Mouse (Mus musculus) kidney, embryonic 15.5 days (tissue): ENCODE data around the gene Natd1. TPM values are rescaled to one million over a fixed set of nuclear protein-coding genes. Genes with fewer than 3 reads are reported as not detected.
A peak's percentile ranks its signal among the peaks of the same experiment; 100 is the strongest.

Experiments used
- ATAC-seq: fragments of 200-750 bp; cut with Nextera tagmentation; replicated peaks from 2 replicates; pipeline ENCODE4 v1.8.0; 2017; ENCODE audit warnings: moderate TSS enrichment; ENCODE audit not compliant: low FRiP score
- H3K27ac ChIP-seq: fragments of 300-500 bp; sonication (generic); 2 replicates; pipeline ENCODE4 v1.5.1; 2015; ENCODE audit warnings: mild to moderate bottlenecking, inconsistent platforms
- H3K27me3 ChIP-seq: fragments of 300-500 bp; sonication (generic); 2 replicates; pipeline ENCODE4 v1.6.1; 2015; ENCODE audit warnings: inconsistent platforms
- H3K36me3 ChIP-seq: fragments of 300-500 bp; sonication (generic); 2 replicates; pipeline ENCODE4 v1.6.1; 2015; ENCODE audit warnings: inconsistent platforms
- H3K4me1 ChIP-seq: fragments of 300-500 bp; sonication (generic); 2 replicates; pipeline ENCODE4 v1.6.1; 2015; ENCODE audit warnings: inconsistent platforms
- H3K4me2 ChIP-seq: fragments of 300-500 bp; sonication (generic); 2 replicates; pipeline ENCODE4 v1.6.1; 2015; ENCODE audit warnings: moderate library complexity, mild to moderate bottlenecking, inconsistent platforms
- H3K4me3 ChIP-seq: fragments of 300-500 bp; sonication (generic); replicated peaks from 2 replicates; pipeline ENCODE4 v1.5.1; 2015; ENCODE audit warnings: mild to moderate bottlenecking, inconsistent platforms
- H3K9ac ChIP-seq: fragments of 300-500 bp; sonication (generic); 2 replicates; pipeline ENCODE4 v1.6.1; 2015; ENCODE audit warnings: mild to moderate bottlenecking, inconsistent platforms
- H3K9me3 ChIP-seq: fragments of 300-500 bp; sonication (generic); replicated peaks from 2 replicates; pipeline ENCODE4 v1.6.1; 2016; ENCODE audit warnings: inconsistent platforms
- WGBS: fragments of 180-500 bp; shearing (Covaris S2); methylation state at CpG from one replicate; pipeline ENCODE4 v1.1.7; 2015; ENCODE audit warnings: mixed read lengths; 5-methylcytosine and 5-hydroxymethylcytosine counted together
- polyA plus RNA-seq: library from polyadenylated mRNA; unstranded; fragments of >200 nt; fragmentation: Nextera tagmentation; extraction: Ambion mirVana; gene quantifications from 2 replicates; pipeline ENCODE4 v1.2.1, GENCODE M21; 2015

The Natd1 gene
- polyA plus RNA-seq, 1 experiment from 2014 or later, result 21.8 TPM

- H3K36me3 ChIP-seq, result no peaks in the 10 kb centered on the region; the same call in 1 of the 2 replicates
- under 1% methylated on average over 30 of the region's 30 CpGs for WGBS
- H3K4me1 ChIP-seq, result peaks cover 64% of the 10 kb centered on the region
- peak overlapping the region; percentile 93 for H3K9ac ChIP-seq
- ATAC-seq, result peak; percentile 34
- H3K4me2 ChIP-seq, result peak overlapping the region; percentile 69
- H3K9me3 ChIP-seq, result no peaks in the 10 kb centered on the region
- H3K27ac ChIP-seq, result 0 out of 2 replicates have a peak overlapping the region, but pooled peaks have one; percentile 14
- H3K4me3 ChIP-seq, result peak overlapping the region; percentile 95
- no peaks in the 10 kb centered on the region for H3K27me3 ChIP-seq
Observed at GRCm38 (mm10) chr11:60931282-60931868, 16.8 kb upstream of the Natd1 start.

DNA sequence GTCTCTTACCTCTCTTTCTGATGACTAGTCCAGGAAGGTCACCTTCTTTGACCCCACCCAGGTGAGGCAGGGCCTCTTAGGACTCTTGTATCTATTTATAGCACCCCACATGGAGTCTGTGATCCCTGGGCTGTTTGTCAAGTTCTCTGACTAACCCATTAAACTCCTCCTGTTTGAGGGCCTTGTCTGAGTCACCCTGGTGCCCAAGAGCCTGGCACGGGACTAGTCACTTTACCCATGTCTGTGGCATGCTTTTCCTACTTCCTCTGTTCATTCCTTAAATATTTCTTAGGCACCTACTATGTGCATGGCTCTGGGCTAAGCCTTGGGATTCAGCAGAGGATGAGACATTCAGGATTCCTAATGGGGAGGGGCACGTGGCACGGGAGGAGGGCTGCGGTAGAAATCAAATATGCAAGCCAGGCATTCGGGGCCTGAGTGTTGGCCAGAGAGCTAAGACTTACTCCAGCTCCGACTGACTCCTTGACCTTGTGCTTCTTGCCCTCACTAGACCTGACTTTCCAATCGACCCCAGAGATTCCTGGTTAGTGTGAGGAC, 16.3 kb upstream of the Natd1 start:
- peaks cover 59% of the 10 kb centered on the region for H3K4me1 ChIP-seq

GRCm38 (mm10) chr11:60927264-60927663, 12.7 kb upstream of the Natd1 start:
- Histone ChIP-seq H3K9me3 (no peaks in the 10 kb centered on the region), H3K9ac (no peak overlapping the region), H3K27ac (0 out of 2 replicates have a peak overlapping the region, but pooled peaks have one; percentile 19), H3K27me3 (no peaks in the 10 kb centered on the region), H3K36me3 (no peaks in the 10 kb centered on the region), H3K4me1 (peaks cover 25% of the 10 kb centered on the region), H3K4me3 (peak overlapping the region; percentile 15; the same call in 1 of the 2 replicates), H3K4me2 (peak overlapping the region; percentile 53)
- peak; percentile 66 for ATAC-seq
- WGBS, result 0% methylated on average over 9 of the region's 9 CpGs

More for the DNA sequence above, 16.3 kb upstream of the Natd1 start:
- H3K36me3 ChIP-seq, result no peaks in the 10 kb centered on the region; the same call in 1 of the 2 replicates
- 0 out of 2 replicates have a peak overlapping the region, but pooled peaks have one; percentile 14 for H3K27ac ChIP-seq
- no peaks in the 10 kb centered on the region for H3K9me3 ChIP-seq
- 28% methylated on average over 7 of the region's 7 CpGs for WGBS
- ATAC-seq, result no peak
- H3K27me3 ChIP-seq, result no peaks in the 10 kb centered on the region
- peak overlapping the region; percentile 69 for H3K4me2 ChIP-seq
- H3K9ac ChIP-seq, result peak overlapping the region; percentile 93
- peak overlapping the region; percentile 95 for H3K4me3 ChIP-seq

GRCm38 (mm10) chr11:60924981-60925380, 10.4 kb upstream of the Natd1 start:
- Histone ChIP-seq H3K4me3 (no peak overlapping the region), H3K9me3 (no peaks in the 10 kb centered on the region), H3K4me2 (no peak overlapping the region), H3K4me1 (peaks cover 13% of the 10 kb centered on the region), H3K27me3 (no peaks in the 10 kb centered on the region), H3K9ac (no peak overlapping the region), H3K36me3 (peaks cover 3% of the 10 kb centered on the region; the same call in 1 of the 2 replicates), H3K27ac (no peak overlapping the region)
- WGBS, result 75% methylated on average over 1 of the region's 1 CpGs
- no peak for ATAC-seq

GRCm38 (mm10) chr11:60924498-60924897, 9.9 kb upstream of the Natd1 start:
- ATAC-seq, result peak; percentile 68; the same call in 1 of the 2 replicates
- Histone ChIP-seq H3K4me2 (no peak overlapping the region), H3K36me3 (peaks cover 3% of the 10 kb centered on the region; the same call in 1 of the 2 replicates), H3K27me3 (no peaks in the 10 kb centered on the region), H3K4me3 (no peak overlapping the region), H3K27ac (no peak overlapping the region), H3K9me3 (no peaks in the 10 kb centered on the region), H3K4me1 (peaks cover 13% of the 10 kb centered on the region), H3K9ac (no peak overlapping the region)
- WGBS, result 47% methylated on average over 6 of the region's 6 CpGs

GRCm38 (mm10) chr11:60922964-60923363, 8.4 kb upstream of the Natd1 start:
- no peak overlapping the region for H3K4me2 ChIP-seq
- ATAC-seq, result no peak
- no peak overlapping the region for H3K4me3 ChIP-seq
- no peaks in the 10 kb centered on the region for H3K27me3 ChIP-seq
- no peak overlapping the region for H3K27ac ChIP-seq
- 70% methylated on average over 5 of the region's 5 CpGs for WGBS
- H3K4me1 ChIP-seq, result peaks cover 13% of the 10 kb centered on the region
- peaks cover 3% of the 10 kb centered on the region; the same call in 1 of the 2 replicates for H3K36me3 ChIP-seq
- no peaks in the 10 kb centered on the region for H3K9me3 ChIP-seq
- H3K9ac ChIP-seq, result no peak overlapping the region

DNA sequence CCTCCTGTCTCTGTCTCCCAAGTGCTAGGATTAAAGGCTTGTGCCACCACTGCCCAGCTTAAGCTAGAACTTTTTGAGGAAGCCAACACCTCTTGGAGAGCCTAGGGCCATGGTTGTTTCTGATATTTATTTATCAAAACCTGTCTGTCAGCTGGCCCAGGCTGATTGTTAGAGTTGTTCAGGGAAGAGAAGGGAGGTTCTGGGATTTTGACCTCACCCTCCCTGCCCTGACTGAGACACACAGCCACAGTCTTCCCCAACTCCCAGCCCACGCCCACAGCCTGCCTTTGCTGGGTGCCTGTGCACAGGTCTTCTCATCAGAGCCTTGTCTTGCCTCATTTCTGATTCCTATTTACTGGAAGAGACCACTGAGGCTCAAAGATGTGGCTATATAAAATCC, 7.6 kb upstream of the Natd1 start:
- H3K36me3 ChIP-seq, result peaks cover 3% of the 10 kb centered on the region; the same call in 1 of the 2 replicates
- no peaks in the 10 kb centered on the region for H3K9me3 ChIP-seq
- peaks cover 8% of the 10 kb centered on the region for H3K4me1 ChIP-seq
- H3K4me2 ChIP-seq, result no peak overlapping the region
- no peak overlapping the region for H3K27ac ChIP-seq
- H3K4me3 ChIP-seq, result no peak overlapping the region
- ATAC-seq, result no peak
- no peaks in the 10 kb centered on the region for H3K27me3 ChIP-seq
- H3K9ac ChIP-seq, result no peak overlapping the region
- WGBS, result 82% methylated on average over 1 of the region's 1 CpGs

GRCm38 (mm10) chr11:60920021-60920420, 5.5 kb upstream of the Natd1 start:
- no peak overlapping the region for H3K4me3 ChIP-seq
- peaks cover 3% of the 10 kb centered on the region; the same call in 1 of the 2 replicates for H3K36me3 ChIP-seq
- peaks cover 12% of the 10 kb centered on the region for H3K4me1 ChIP-seq
- 86% methylated on average over 2 of the region's 2 CpGs for WGBS
- no peaks in the 10 kb centered on the region for H3K27me3 ChIP-seq
- ATAC-seq, result no peak
- no peak overlapping the region for H3K4me2 ChIP-seq
- H3K27ac ChIP-seq, result no peak overlapping the region
- no peak overlapping the region for H3K9ac ChIP-seq
- no peaks in the 10 kb centered on the region for H3K9me3 ChIP-seq

DNA sequence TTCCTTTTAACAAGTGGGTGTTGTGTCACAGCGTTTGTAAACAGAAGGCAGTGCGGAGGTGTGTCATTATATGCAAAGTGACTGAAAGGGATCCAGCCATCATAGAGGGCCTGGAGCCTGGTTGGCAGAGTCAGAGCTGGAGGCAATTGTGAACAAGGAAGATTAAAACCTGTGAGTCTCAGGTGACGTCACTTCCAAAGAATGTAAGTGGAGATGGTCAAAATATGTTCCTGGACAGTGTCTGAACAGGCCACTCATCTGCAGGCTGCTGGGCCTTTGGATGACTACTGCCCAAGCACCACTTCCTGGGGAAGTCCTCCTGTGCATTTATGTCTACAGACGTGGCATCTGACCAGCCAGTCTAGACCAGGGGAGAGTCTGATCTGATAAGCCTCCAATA, 651 bp upstream of the Natd1 start:
- H3K27me3 ChIP-seq, result no peaks in the 10 kb centered on the region
- H3K27ac ChIP-seq, result no peak overlapping the region
- H3K9ac ChIP-seq, result no peak overlapping the region
- no peak overlapping the region for H3K4me3 ChIP-seq
- H3K4me2 ChIP-seq, result no peak overlapping the region
- 72% methylated on average over 4 of the region's 4 CpGs for WGBS
- H3K9me3 ChIP-seq, result no peaks in the 10 kb centered on the region
- no peak for ATAC-seq
- peaks cover 46% of the 10 kb centered on the region for H3K4me1 ChIP-seq
- no peaks in the 10 kb centered on the region for H3K36me3 ChIP-seq

DNA sequence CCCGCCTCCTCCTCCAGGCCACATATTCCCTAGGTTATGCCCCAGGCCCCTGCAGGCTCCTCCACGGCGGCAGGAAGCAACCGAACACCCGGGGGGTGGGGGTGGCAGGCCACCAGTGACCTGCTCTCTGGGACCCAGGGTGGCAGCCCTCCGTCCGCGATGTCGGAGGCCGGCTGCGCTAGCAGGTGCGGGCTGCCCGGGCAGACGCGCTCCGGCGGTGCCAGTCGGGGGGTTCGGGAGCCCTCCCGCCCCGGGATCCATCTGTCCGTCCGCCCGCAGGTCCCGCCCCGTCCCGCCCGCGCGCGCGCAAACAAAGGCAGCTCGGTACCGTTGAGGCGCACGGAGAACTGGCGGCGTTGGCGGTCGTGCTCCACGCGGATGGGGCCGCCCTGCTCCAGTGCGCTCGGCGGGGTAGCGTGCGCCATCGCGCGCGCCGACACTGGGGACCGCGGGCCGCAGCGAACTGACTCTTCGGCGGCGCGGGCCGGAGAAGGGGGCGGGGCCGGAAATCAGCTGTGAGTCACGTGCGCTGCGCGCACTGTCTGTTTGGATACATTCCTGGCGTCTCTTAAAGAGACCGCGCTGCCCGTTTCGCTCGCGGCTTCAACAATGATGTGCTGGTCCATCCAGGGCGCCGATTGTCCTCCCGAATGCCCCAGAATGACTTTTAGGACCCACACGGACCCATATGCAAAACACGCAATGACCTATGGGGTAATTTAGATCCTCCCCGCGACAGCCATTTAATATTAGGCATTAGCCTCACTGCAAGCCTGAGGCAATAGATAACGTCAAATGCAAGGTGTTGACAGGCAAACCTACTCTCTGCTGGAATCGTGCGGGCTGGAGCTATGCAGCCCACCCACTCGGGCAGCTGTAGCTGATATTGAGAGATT, 1.0 kb downstream of the Natd1 start:
- Histone ChIP-seq H3K4me2 (peak overlapping the region; percentile 91), H3K4me1 (peaks cover 46% of the 10 kb centered on the region), H3K9me3 (no peaks in the 10 kb centered on the region), H3K36me3 (no peaks in the 10 kb centered on the region), H3K4me3 (peak overlapping the region; percentile 94), H3K27me3 (no peaks in the 10 kb centered on the region), H3K9ac (peak overlapping the region; percentile 84), H3K27ac (peak overlapping the region; percentile 77)
- ATAC-seq, result peak; percentile 92
- under 1% methylated on average over 85 of the region's 86 CpGs for WGBS

- no peak for ATAC-seq
- 16% methylated on average over 7 of the region's 7 CpGs for WGBS
Observed at GRCm38 (mm10) chr11:60912525-60912973, 2.0 kb downstream of the Natd1 start.

More at GRCm38 (mm10) chr11:60912525-60912973, 2.0 kb downstream of the Natd1 start:
- Histone ChIP-seq H3K4me2 (peak overlapping the region; percentile 91), H3K9me3 (no peaks in the 10 kb centered on the region), H3K4me1 (peaks cover 46% of the 10 kb centered on the region), H3K4me3 (peak overlapping the region; percentile 94), H3K27me3 (no peaks in the 10 kb centered on the region), H3K27ac (peak overlapping the region; percentile 77; the same call in 1 of the 2 replicates), H3K36me3 (no peaks in the 10 kb centered on the region), H3K9ac (peak overlapping the region; percentile 84)
